Mouse (Mus musculus): ENCODE measurements around the gene Rps25.

- TF ChIP-seq POLR2A (IDR thresholded peaks at IDR 0.05; ENCODE audit: low read depth, low read length): no peak
- TF ChIP-seq CTCF (conservative IDR thresholded peaks at IDR 0.05; ENCODE audit: insufficient read depth, insufficient read length, low read depth, low read length): no peak
These were observed 50.2 kb downstream of the Rps25 start for GRCm38 (mm10) chr9:44457035-44457742.

Measured in kidney, adult 2 months (tissue).